Mouse (Mus musculus) ES-Bruce4 (cell line): ENCODE measurements around the gene Syce2. TPM values are rescaled to one million over a fixed set of nuclear protein-coding genes. Genes with fewer than 3 reads are reported as not detected.

Experiments used
- H3K27ac ChIP-seq: 2 replicates; pipeline ENCODE4 v1.5.1; 2012; ENCODE audit warnings: low read length, inconsistent platforms; ENCODE audit not compliant: insufficient read depth
- H3K27me3 ChIP-seq: 2 replicates; pipeline ENCODE4 v1.6.1; 2012; ENCODE audit warnings: mild to moderate bottlenecking, low read length, inconsistent platforms; ENCODE audit not compliant: control insufficient read depth, poor library complexity, insufficient read depth, severe bottlenecking
- H3K36me3 ChIP-seq: 2 replicates; pipeline ENCODE4 v1.6.1; 2012; ENCODE audit warnings: inconsistent platforms, mild to moderate bottlenecking, low read length, moderate library complexity; ENCODE audit not compliant: control insufficient read depth, poor library complexity, insufficient read depth, severe bottlenecking
- H3K4me1 ChIP-seq: one replicate; pipeline ENCODE4 v1.8.1; 2011; ENCODE audit warnings: low read length; ENCODE audit not compliant: control insufficient read depth, insufficient read depth
- H3K4me3 ChIP-seq: 2 replicates; pipeline ENCODE4 v1.5.1; 2011; ENCODE audit warnings: low read depth, mild to moderate bottlenecking, low read length
- H3K9ac ChIP-seq: 2 replicates; pipeline ENCODE4 v1.6.1; 2012; ENCODE audit warnings: low read depth, mild to moderate bottlenecking, inconsistent platforms; ENCODE audit not compliant: poor library complexity, severe bottlenecking
- H3K9me3 ChIP-seq: replicated peaks from 2 replicates; pipeline ENCODE4 v1.6.1; 2012; ENCODE audit warnings: mild to moderate bottlenecking, low read length, inconsistent platforms; ENCODE audit not compliant: control insufficient read depth, poor library complexity, insufficient read depth, severe bottlenecking
- CTCF ChIP-seq: IDR thresholded peaks from one replicate; pipeline ENCODE4 v1.8.1; 2011; ENCODE audit warnings: low read depth, low read length
- EP300 ChIP-seq: IDR thresholded peaks from 2 replicates; pipeline ENCODE4 v1.6.1; 2011; ENCODE audit warnings: low read depth, low read length; ENCODE audit not compliant: insufficient read depth
- POLR2A ChIP-seq: IDR thresholded peaks from one replicate; pipeline ENCODE4 v1.8.1; 2011; ENCODE audit warnings: low read length; ENCODE audit not compliant: insufficient read depth
- polyA plus RNA-seq: library from polyadenylated mRNA; stranded (reverse); fragments of >200 nt; gene quantifications from 2 replicates; pipeline ENCODE4 v1.2.4, GENCODE M21; 2011; ENCODE audit warnings: low read depth; ENCODE audit not compliant: missing spikeins, insufficient read depth, insufficient read length

The Syce2 gene
- polyA plus RNA-seq, 1 experiment = 97.1 TPM

DNA sequence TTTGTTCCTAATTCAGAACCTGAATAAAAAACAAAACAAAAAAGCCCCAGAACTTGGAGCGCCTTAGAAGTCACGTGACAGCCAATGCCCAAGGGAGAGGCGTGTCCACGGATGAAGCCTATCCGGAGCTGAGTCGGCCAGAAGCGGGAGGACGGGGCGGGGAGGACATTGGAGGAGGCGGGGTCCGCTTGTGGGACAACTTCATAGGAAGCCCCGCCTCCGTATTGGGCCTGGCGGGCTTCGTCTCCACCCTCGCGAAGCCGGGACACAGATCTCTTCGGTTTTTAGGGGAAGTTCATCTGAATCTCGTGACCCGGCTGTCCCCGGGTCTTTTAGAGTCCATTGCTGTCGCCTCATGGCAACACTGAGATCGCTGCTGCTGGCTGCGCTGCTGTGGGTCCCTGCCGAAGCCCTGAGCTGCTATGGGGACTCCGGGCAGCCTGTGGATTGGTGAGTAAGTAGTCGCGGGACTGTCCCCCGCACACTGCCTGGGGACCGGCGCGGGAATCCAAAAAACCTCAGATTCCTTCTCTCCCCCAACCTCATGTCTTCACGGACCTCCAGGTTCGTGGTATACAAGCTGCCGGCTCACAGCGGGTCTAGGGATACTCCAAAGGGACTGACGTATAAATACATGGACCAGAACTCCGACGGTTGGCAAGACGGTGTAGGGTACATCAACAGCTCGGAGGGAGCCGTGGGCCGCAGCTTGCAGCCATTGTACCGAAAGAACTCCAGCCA, 36.7 kb downstream of the Syce2 start, which contains the start of gene Dnase2a:
Gene Dnase2a (plus strand): TSS at position 140 of the 741 bp plus-strand sequence.
- Histone ChIP-seq H3K27ac (peak within 1 kb of the TSS; percentile 58), H3K9ac (peak within 1 kb of the TSS; percentile 91), H3K4me3 (peak within 1 kb of the TSS; percentile 76), H3K36me3 (peaks cover 8% of the 10 kb centered on the region; the same call in 1 of the 2 replicates), H3K27me3 (no peaks in the 10 kb centered on the region), H3K9me3 (no peaks in the 10 kb centered on the region), H3K4me1 (peaks cover 7% of the 10 kb centered on the region)
- no peak for TF ChIP-seq CTCF
- TF ChIP-seq POLR2A = peak; percentile 54
- peak; percentile 30; the same call in 1 of the 2 replicates for TF ChIP-seq EP300

DNA sequence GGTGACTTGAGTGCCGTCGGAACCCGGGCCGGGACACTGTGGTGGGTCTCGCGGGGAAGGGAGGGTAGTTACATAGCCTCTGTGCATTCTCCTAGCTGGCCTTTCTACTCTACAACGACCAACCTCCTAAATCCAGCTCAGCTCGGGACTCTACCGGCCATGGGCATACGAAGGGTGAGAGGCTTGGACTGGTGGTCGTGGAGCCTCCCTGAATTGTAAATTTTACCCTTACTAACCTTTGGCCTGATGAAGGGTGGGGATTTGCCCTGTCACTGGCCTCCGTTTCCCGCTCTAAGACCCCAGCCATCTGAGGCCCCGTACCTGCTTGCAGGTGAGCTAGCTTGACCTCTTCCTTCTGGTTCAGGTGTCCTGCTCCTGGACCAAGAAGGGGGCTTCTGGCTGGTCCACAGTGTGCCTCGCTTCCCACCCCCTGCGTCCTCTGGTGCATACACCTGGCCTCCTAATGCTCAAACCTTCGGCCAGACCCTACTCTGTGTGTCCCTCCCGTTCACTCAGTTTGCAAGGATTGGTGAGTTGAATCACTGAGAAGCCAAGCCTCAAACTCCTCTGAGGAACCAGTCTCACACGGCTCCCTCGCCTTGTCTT, 37.4 kb downstream of the Syce2 start:
- peaks cover 10% of the 10 kb centered on the region for H3K36me3 ChIP-seq
- TF ChIP-seq CTCF (no peak), EP300 (no peak), POLR2A (no peak)
- peaks cover 5% of the 10 kb centered on the region for H3K4me1 ChIP-seq
- H3K9ac ChIP-seq = peak overlapping the region; percentile 91
- H3K27ac ChIP-seq = no peak overlapping the region
- peak overlapping the region; percentile 76 for H3K4me3 ChIP-seq
- no peaks in the 10 kb centered on the region for H3K27me3 ChIP-seq
- peaks cover 2% of the 10 kb centered on the region; the same call in 1 of the 2 replicates for H3K9me3 ChIP-seq

DNA sequence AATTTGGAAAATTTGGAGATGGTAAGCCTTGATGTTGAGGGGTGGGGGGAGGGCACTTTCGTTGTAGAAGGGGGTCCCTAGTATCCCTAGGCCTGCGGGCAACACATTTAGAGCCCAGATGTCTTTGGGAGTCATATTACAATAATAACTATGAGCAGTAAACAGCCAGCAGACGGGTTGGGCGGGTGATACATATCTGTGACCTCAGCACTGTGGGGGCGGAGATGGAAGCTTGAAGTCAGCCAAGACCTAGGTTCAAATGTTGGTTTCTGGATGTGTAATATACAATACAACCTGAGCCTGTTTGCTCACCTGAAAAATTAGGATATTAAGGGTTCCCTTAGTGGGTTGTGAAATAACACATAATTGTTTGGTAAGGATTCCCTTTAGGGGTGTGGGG, 38.0 kb downstream of the Syce2 start:
- Histone ChIP-seq H3K4me3 (no peak overlapping the region), H3K9me3 (peaks cover 4% of the 10 kb centered on the region; the same call in 1 of the 2 replicates), H3K4me1 (peaks cover 2% of the 10 kb centered on the region), H3K36me3 (peaks cover 12% of the 10 kb centered on the region), H3K27me3 (no peaks in the 10 kb centered on the region), H3K27ac (no peak overlapping the region), H3K9ac (peak overlapping the region; percentile 91)
- TF ChIP-seq EP300 (no peak), POLR2A (no peak), CTCF (no peak)

DNA sequence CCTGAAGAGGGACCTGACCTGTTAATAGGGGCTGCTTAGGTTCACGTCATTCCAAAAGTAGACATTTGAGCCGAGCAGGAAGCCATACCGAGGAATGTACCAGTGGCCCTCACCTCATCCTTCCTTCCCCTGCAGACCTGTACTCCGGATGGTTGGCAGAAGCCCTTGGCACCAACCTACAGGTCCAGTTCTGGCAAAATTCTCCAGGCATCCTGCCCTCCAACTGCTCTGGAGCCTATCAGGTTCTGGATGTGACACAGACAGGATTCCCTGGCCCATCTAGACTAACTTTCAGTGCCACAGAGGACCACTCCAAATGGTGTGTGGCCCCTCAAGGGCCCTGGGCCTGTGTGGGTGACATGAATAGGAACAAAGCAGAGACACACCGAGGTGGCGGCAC, 38.6 kb downstream of the Syce2 start:
- H3K4me3 ChIP-seq = no peak overlapping the region
- H3K36me3 ChIP-seq = peaks cover 12% of the 10 kb centered on the region
- peaks cover 2% of the 10 kb centered on the region for H3K4me1 ChIP-seq
- H3K9me3 ChIP-seq = peaks cover 4% of the 10 kb centered on the region; the same call in 1 of the 2 replicates
- H3K27ac ChIP-seq = no peak overlapping the region
- H3K9ac ChIP-seq = no peak overlapping the region
- TF ChIP-seq CTCF (no peak), POLR2A (no peak), EP300 (no peak)
- H3K27me3 ChIP-seq = no peaks in the 10 kb centered on the region

DNA sequence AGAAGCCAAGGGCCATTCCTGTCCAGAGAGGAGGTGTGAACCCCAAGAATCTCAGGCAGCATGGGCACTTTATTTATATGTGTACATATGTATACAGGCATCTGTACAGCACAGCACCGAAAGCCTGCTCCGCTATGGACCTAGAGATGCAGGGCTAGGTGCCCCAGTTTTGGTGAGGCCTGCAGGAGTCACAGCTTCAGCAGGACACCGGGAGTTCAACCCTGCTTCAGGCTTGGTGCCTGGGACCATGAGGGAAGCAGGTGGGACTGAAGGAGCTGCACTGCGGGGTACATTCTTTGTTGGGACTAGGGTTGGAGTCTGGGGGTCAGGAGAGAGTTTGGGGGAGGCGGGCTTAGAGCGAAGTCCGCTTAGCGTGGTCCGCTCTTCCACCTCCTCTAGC, 39.9 kb downstream of the Syce2 start:
- Histone ChIP-seq H3K9ac (peak overlapping the region; percentile 89), H3K4me3 (peak overlapping the region; percentile 83; the same call in 1 of the 2 replicates), H3K27ac (no peak overlapping the region), H3K36me3 (peaks cover 12% of the 10 kb centered on the region), H3K4me1 (peaks cover 4% of the 10 kb centered on the region), H3K27me3 (no peaks in the 10 kb centered on the region), H3K9me3 (peaks cover 8% of the 10 kb centered on the region; the same call in 1 of the 2 replicates)
- TF ChIP-seq POLR2A = no peak
- no peak for TF ChIP-seq EP300
- no peak for TF ChIP-seq CTCF
